Mouse (Mus musculus): ENCODE data around the gene Dpep1.

DNA sequence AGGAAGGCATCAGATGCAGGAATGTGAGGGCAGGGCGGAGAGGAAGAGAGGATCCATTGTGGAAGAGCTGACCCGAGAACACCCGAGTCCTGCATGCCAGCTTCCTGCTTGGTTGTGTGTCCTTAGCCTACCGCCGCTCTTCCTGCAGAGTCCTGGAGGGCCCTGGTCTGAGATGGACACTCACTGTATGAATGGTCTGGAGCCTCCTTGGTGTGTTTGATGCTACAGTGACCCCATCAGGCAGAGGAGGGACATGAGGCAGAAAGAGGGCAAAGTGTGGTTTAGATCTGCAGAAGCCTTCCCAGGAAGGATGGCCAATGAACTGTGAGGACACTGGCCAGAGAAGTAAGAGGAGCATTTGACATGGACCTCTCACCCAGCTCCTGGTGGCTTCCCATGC lies 30.9 kb upstream of the Dpep1 start:
- TF ChIP-seq CTCF (IDR thresholded peaks at IDR 0.05; ENCODE audit: low read depth), result peak; percentile 69
- no peak for TF ChIP-seq EP300 (IDR thresholded peaks at IDR 0.05; ENCODE audit: low read depth)
